Mouse (Mus musculus) spleen, postnatal 10 days (tissue): Measurements from ENCODE around the gene Vmn1r21.
"Not testable (repeated sequence)": the region's sequence is repeated elsewhere in the genome, so short reads cannot be mapped to it uniquely, and the experiment has no call there.

ENCODE experiments used
- DNase-seq, 2 experiments: peaks; one replicate each; pipeline ENCODE4 v3.0.0; 2021 to 2022; ENCODE audit warnings: low spot score in 2 of 2

The Vmn1r21 gene

GRCm38 (mm10) chr6:57850286-57850685, at the start of gene Vmn1r21:
Vmn1r21 (minus strand) TSS chr6:57850343.
- DNase-seq: no peak

GRCm38 (mm10) chr6:57859043-57860042, 9.2 kb upstream of the Vmn1r21 start:
- peak; percentile 41 to 44 for DNase-seq

GRCm38 (mm10) chr6:57851177-57851576, 1.0 kb upstream of the Vmn1r21 start:
- not testable (repeated sequence) for DNase-seq

GRCm38 (mm10) chr6:57839693-57840408, 10.3 kb downstream of the Vmn1r21 start:
- DNase-seq: no peak

- DNase-seq: no peak
Measured at GRCm38 (mm10) chr6:57825259-57825715, 24.9 kb downstream of the Vmn1r21 start.

- DNase-seq: peak; percentile 85 to 90
Measured at GRCm38 (mm10) chr6:57824422-57825258, 25.5 kb downstream of the Vmn1r21 start, which contains the start of gene Vopp1. Vopp1 (minus strand) TSS chr6:57825159.

- no peak for DNase-seq
Measured at GRCm38 (mm10) chr6:57823461-57823860, 26.7 kb downstream of the Vmn1r21 start.

- DNase-seq: no peak
Measured at GRCm38 (mm10) chr6:57822648-57823410, 27.3 kb downstream of the Vmn1r21 start.

- DNase-seq: no peak
Measured at GRCm38 (mm10) chr6:57814436-57814940, 35.7 kb downstream of the Vmn1r21 start.

GRCm38 (mm10) chr6:57811748-57812730, 38.1 kb downstream of the Vmn1r21 start:
- DNase-seq: no peak

- DNase-seq: no peak
Measured at GRCm38 (mm10) chr6:57805218-57806069, 44.7 kb downstream of the Vmn1r21 start.

GRCm38 (mm10) chr6:57803130-57803529, 47.0 kb downstream of the Vmn1r21 start:
- no peak for DNase-seq

GRCm38 (mm10) chr6:57798986-57799385, 51.2 kb downstream of the Vmn1r21 start:
- DNase-seq: no peak

- DNase-seq: no peak
Measured at GRCm38 (mm10) chr6:57796853-57797423, 53.2 kb downstream of the Vmn1r21 start.

GRCm38 (mm10) chr6:57795835-57796234, 54.3 kb downstream of the Vmn1r21 start:
- DNase-seq: peak in 1 of 2 experiments; percentile 45
